Mouse (Mus musculus) cerebellum, adult 2 months (tissue): Measurements from ENCODE around the gene Zfp207.

Experiments
- CTCF ChIP-seq: fragments of 200-500 bp; IDR thresholded peaks from 2 replicates; pipeline ENCODE4 v1.5.1; 2011; ENCODE audit warnings: low read depth, mild to moderate bottlenecking, control low read depth, low read length, moderate library complexity, borderline replicate concordance; ENCODE audit not compliant: insufficient read depth
- POLR2A ChIP-seq: fragments of 200-500 bp; IDR thresholded peaks from 2 replicates; pipeline ENCODE4 v1.6.1; 2011; ENCODE audit warnings: low read length, control low read depth, borderline replicate concordance; ENCODE audit not compliant: insufficient read depth

- TF ChIP-seq POLR2A (no peak), CTCF (no peak)
Measured at GRCm38 (mm10) chr11:80389885-80390284, 6.8 kb downstream of the Zfp207 start.
